Mouse (Mus musculus): ENCODE results near the gene Kcnip1. TPM values are rescaled to one million over a fixed set of nuclear protein-coding genes. Genes with fewer than 3 reads are reported as not detected.

The Kcnip1 gene
- polyA plus RNA-seq, 2 experiments, result 0.10 to 0.25 TPM

DNA sequence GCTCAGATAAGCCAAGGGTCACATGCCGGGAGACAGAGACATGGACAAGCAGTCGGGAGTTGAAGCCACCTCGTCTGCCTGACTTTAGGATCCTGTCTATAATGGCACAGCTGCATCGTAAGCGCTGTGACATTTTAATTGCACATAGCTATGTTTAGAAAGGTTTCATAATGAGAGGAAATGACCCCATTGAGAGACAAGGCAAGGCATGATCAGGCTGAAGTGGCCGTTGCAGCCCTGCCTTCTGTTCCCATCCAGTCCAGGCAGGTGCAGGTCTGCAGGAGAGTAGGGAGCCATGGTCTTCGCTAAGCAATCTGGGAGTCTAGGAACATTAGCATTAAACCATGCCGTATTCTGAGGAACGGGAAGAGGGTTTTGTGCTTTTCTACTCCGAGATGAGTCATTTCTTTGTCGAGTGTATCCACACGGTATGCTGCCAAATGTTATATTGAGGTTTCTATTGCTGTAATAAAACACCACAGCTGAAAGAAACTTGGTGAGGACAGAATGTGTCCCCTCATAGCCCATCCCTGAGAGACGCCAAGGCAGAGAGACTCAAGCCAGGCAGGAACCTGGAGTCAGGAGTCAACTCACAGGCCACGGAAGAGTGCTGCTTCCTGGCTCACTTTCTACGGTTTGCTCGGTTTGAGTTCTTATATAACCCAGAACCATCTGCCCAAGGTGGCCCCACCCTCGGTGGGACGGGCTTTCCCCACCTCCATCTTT, 60.4 kb downstream of the Kcnip1 start:
- Histone ChIP-seq H3K27me3 (ENCODE audit: control insufficient read depth, insufficient read depth, low read length) (no peaks in the 10 kb centered on the region), H3K4me2 (ENCODE audit: low read depth) (peak overlapping the region; percentile 11; the same call in 1 of the 2 replicates), H3K36me3 (replicated peaks; ENCODE audit: control insufficient read depth, insufficient read depth, low read depth) (no peaks in the 10 kb centered on the region), H3K9ac (replicated peaks) (no peak overlapping the region), H3K27ac (no peak overlapping the region), H3K4me1 (replicated peaks; ENCODE audit: control insufficient read depth in 2 of 2, insufficient read depth in 2 of 2, low read length in 1 of 2) (peaks cover 0 to 6% of the 10 kb centered on the region in 2 experiments; a peak in 2 of 4 replicates), H3K9me3 (ENCODE audit: control insufficient read depth, low read length) (no peaks in the 10 kb centered on the region), H3K4me3 (ENCODE audit: insufficient read depth in 1 of 2, low read depth in 2 of 2, low read length in 2 of 2) (no peak overlapping the region)
- DNase-seq (ENCODE audit: low read depth in 3 of 3, low spot score in 3 of 3), result no peak
- TF ChIP-seq CTCF (IDR thresholded peaks at IDR 0.05; ENCODE audit: low read depth) (no peak), EP300 (IDR thresholded peaks at IDR 0.05; ENCODE audit: low read depth) (no peak)
- 38% methylated on average over 18 of the region's 18 CpGs for WGBS (ENCODE audit: insufficient replicate concordance)
- ATAC-seq (ENCODE audit: insufficient read depth), result no peak

DNA sequence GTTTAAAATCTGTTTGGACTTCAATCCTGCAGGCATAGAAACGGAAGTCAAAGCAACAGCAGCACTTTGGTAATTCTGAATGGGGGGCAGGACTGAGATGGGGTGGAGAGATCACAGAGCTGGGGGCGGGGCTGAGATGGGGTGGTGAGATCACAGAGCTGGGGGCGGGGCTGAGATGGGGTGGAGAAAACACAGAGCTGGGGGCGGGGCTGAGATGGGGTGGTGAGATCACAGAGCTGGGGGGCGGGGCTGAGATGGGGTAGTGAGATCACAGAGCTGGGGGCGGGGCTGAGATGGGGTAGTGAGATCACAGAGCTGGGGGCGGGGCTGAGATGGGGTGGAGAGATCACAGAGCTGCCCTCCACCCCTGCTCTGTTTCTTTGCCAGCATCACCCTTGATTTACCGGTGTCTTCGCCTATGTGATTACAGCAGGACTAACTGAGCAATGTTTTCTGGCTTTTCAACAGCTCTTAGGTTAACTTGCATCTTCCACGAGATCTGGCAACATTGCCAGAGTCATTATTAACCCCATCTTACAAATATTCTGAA, 61.0 kb downstream of the Kcnip1 start:
- Histone ChIP-seq H3K27me3 (ENCODE audit: control insufficient read depth, insufficient read depth, low read length) (no peaks in the 10 kb centered on the region), H3K36me3 (replicated peaks; ENCODE audit: control insufficient read depth, insufficient read depth, low read depth) (no peaks in the 10 kb centered on the region), H3K4me2 (ENCODE audit: low read depth) (peak overlapping the region; percentile 11; the same call in 1 of the 2 replicates), H3K4me3 (ENCODE audit: insufficient read depth in 1 of 2, low read depth in 2 of 2, low read length in 2 of 2) (no peak overlapping the region), H3K9me3 (ENCODE audit: control insufficient read depth, low read length) (no peaks in the 10 kb centered on the region), H3K9ac (replicated peaks) (no peak overlapping the region), H3K27ac (no peak overlapping the region), H3K4me1 (replicated peaks; ENCODE audit: control insufficient read depth in 2 of 2, insufficient read depth in 2 of 2, low read length in 1 of 2) (peaks cover 0 to 6% of the 10 kb centered on the region in 2 experiments; a peak in 2 of 4 replicates)
- DNase-seq (ENCODE audit: low read depth in 3 of 3, low spot score in 3 of 3), result peak in 1 of 3 experiments; percentile 29
- ATAC-seq (ENCODE audit: insufficient read depth), result no peak; the same call in 1 of the 2 replicates
- TF ChIP-seq CTCF (IDR thresholded peaks at IDR 0.05; ENCODE audit: low read depth), result no peak
- no peak for TF ChIP-seq EP300 (IDR thresholded peaks at IDR 0.05; ENCODE audit: low read depth)
- 11% methylated on average over 10 of the region's 10 CpGs for WGBS (ENCODE audit: insufficient replicate concordance)

DNA sequence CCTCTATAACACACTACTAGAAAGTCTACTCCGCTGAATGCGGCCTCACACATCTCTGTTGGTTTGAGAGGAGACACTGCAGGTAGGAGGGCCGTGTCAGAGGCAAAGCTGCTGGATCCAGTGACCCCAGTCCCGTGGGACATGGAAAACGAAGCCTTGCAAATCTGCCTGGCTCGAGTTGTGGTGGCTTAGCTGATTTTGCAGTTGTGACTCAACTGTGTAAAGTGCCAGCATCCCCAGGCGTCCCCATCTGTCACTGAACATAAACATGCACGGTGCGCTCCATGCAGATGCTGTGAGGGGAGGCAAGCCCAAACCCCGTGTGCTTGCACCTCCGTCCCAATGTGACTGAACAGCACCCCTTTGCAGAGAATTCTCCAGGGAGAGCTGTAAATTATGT, 63.5 kb downstream of the Kcnip1 start:
- Histone ChIP-seq H3K4me3 (ENCODE audit: insufficient read depth in 1 of 2, low read depth in 2 of 2, low read length in 2 of 2) (no peak overlapping the region), H3K9me3 (ENCODE audit: control insufficient read depth, low read length) (no peaks in the 10 kb centered on the region), H3K27me3 (ENCODE audit: control insufficient read depth, insufficient read depth, low read length) (no peaks in the 10 kb centered on the region), H3K36me3 (replicated peaks; ENCODE audit: control insufficient read depth, insufficient read depth, low read depth) (no peaks in the 10 kb centered on the region), H3K27ac (no peak overlapping the region), H3K4me2 (ENCODE audit: low read depth) (no peak overlapping the region), H3K9ac (replicated peaks) (no peak overlapping the region), H3K4me1 (replicated peaks; ENCODE audit: control insufficient read depth in 2 of 2, insufficient read depth in 2 of 2, low read length in 1 of 2) (peaks cover 0 to 9% of the 10 kb centered on the region in 2 experiments; a peak in 2 of 4 replicates)
- TF ChIP-seq EP300 (IDR thresholded peaks at IDR 0.05; ENCODE audit: low read depth) (no peak), CTCF (IDR thresholded peaks at IDR 0.05; ENCODE audit: low read depth) (no peak)
- WGBS (ENCODE audit: insufficient replicate concordance), result 64% methylated on average over 11 of the region's 11 CpGs
- DNase-seq (ENCODE audit: low read depth in 3 of 3, low spot score in 3 of 3) (no peak), ATAC-seq (ENCODE audit: insufficient read depth) (no peak)

DNA sequence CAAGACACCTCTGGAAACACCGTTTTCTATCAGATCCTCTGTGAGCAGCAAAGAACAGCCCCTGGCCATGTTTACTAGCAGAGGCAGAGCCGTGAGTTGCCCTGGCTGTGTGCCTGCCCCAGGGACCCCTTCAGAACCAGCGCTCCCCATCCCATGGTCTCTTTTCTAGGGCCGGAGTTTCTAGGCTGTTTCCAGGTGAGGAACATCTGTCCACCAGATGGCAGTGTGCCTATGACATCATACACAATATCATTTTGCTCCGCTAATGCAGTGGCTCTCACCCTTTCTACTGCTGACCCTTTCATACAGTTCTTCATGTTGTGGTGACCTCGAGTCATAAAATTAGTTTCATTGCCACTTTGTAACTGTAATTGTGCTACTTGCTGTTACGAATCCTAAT, 64.3 kb downstream of the Kcnip1 start:
- DNase-seq (ENCODE audit: low read depth in 3 of 3, low spot score in 3 of 3), result no peak
- no peak for ATAC-seq (ENCODE audit: insufficient read depth)

DNA sequence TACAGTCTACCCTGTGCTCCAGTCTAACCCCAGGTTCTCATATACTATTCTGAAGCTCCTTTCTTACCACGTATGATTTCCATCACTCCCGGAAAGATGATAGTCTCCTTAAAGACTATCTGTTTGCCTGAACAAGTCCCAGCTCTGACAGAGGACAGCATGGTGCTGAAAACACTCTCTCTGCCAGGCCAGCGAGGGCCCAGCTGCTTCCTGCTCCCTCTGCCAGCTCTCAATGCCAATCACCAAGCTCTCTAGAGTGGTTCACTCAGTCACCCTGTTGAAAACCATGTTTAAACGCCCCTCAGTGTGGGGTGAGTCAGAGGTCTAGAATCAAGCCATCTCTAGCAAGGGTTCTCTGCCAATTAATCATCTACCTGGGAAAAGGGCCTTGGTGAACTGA, 65.1 kb downstream of the Kcnip1 start:
- H3K36me3 ChIP-seq (replicated peaks; ENCODE audit: control insufficient read depth, insufficient read depth, low read depth), result no peaks in the 10 kb centered on the region
- H3K9me3 ChIP-seq (ENCODE audit: control insufficient read depth, low read length), result no peaks in the 10 kb centered on the region
- no peak overlapping the region for H3K4me3 ChIP-seq (ENCODE audit: insufficient read depth in 1 of 2, low read depth in 2 of 2, low read length in 2 of 2)
- H3K27ac ChIP-seq, result no peak overlapping the region
- ATAC-seq (ENCODE audit: insufficient read depth) (no peak), DNase-seq (ENCODE audit: low read depth in 3 of 3, low spot score in 3 of 3) (no peak)
- peaks cover 0 to 9% of the 10 kb centered on the region in 2 experiments; a peak in 2 of 4 replicates for H3K4me1 ChIP-seq (replicated peaks; ENCODE audit: control insufficient read depth in 2 of 2, insufficient read depth in 2 of 2, low read length in 1 of 2)
- no peaks in the 10 kb centered on the region for H3K27me3 ChIP-seq (ENCODE audit: control insufficient read depth, insufficient read depth, low read length)
- no peak overlapping the region for H3K9ac ChIP-seq (replicated peaks)
- TF ChIP-seq CTCF (IDR thresholded peaks at IDR 0.05; ENCODE audit: low read depth) (no peak), EP300 (IDR thresholded peaks at IDR 0.05; ENCODE audit: low read depth) (no peak)
- WGBS (ENCODE audit: insufficient replicate concordance), result 54% methylated on average over 4 of the region's 4 CpGs
- no peak overlapping the region for H3K4me2 ChIP-seq (ENCODE audit: low read depth)

More for the DNA sequence above, 64.3 kb downstream of the Kcnip1 start:
- Histone ChIP-seq H3K4me3 (ENCODE audit: insufficient read depth in 1 of 2, low read depth in 2 of 2, low read length in 2 of 2) (no peak overlapping the region), H3K27me3 (ENCODE audit: control insufficient read depth, insufficient read depth, low read length) (no peaks in the 10 kb centered on the region), H3K9ac (replicated peaks) (no peak overlapping the region), H3K4me2 (ENCODE audit: low read depth) (no peak overlapping the region), H3K27ac (no peak overlapping the region), H3K36me3 (replicated peaks; ENCODE audit: control insufficient read depth, insufficient read depth, low read depth) (no peaks in the 10 kb centered on the region), H3K9me3 (ENCODE audit: control insufficient read depth, low read length) (no peaks in the 10 kb centered on the region), H3K4me1 (replicated peaks; ENCODE audit: control insufficient read depth in 2 of 2, insufficient read depth in 2 of 2, low read length in 1 of 2) (peaks cover 0 to 9% of the 10 kb centered on the region in 2 experiments; a peak in 2 of 4 replicates)
- WGBS (ENCODE audit: insufficient replicate concordance), result 29% methylated on average over 7 of the region's 7 CpGs
- TF ChIP-seq EP300 (IDR thresholded peaks at IDR 0.05; ENCODE audit: low read depth) (no peak), CTCF (IDR thresholded peaks at IDR 0.05; ENCODE audit: low read depth) (peak; percentile 66)

All from liver, embryonic 14.5 days (tissue).